Mouse (Mus musculus): ENCODE data around the gene Itga2b.
A peak's percentile ranks its signal among the peaks of the same experiment; 100 is the strongest.

Gene Itga2b

GRCm38 (mm10) chr11:102469648-102470357, at the start of gene Itga2b:
Gene Itga2b (minus strand): TSS chr11:102470122.
- peak; percentile 25 for DNase-seq (ENCODE audit: low read depth, low spot score)

DNA sequence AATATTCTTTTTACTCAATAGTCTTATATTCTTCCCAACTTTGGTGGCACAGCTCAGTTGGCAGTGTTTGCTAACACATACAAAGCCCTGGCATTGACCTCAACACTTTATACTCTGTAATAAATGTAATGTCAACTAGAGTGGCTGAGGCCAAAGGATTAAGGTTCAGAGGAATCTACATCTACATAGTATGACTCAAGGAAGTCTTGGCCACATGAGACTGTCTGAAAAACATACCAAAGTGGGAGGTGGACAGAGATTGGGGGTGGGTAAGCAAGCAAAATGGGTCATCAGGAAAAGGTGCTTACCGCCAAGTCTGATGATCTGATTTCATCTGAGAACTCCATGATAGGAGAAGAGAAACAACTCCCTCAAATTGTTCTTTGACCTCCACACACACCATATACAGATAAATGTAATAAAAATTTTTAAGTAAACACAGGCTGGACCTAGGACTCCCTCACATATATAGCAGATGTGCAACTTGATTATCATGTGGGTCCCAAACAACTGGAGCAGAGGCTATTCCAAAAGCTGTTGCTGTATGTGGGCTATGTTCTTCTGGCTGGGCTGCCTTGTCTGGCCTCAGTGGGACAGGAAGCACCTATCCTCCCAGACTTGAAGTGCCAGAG, 45.0 kb upstream of the Itga2b start:
- DNase-seq (ENCODE audit: low read depth, low spot score) = no peak

- DNase-seq (ENCODE audit: low read depth, low spot score) = no peak
These were observed 40.3 kb upstream of the Itga2b start for GRCm38 (mm10) chr11:102510226-102510625.

DNA sequence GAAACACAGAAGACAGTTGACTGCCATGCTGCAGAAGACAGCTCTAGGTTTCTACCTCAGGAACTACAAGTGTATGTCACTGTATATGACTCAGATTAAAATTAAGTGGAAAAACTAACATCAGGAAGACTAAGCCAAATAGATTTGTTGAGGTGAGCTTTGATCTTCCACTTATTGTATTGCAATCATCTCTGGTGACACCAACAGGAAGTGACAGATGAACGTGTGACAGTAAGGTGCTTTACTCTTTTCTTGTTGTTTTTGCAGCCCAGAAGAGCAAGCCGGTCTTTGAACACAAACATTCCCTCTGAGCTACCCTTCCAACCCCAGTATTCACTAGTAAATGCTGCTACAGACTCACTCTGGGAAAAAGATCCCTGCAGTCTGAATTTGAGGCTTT, 26.8 kb upstream of the Itga2b start:
- no peak for DNase-seq (ENCODE audit: low read depth, low spot score)

GRCm38 (mm10) chr11:102496206-102496605, 26.3 kb upstream of the Itga2b start:
- DNase-seq (ENCODE audit: low read depth, low spot score) = no peak

- no peak for DNase-seq (ENCODE audit: low read depth, low spot score)
These were observed 25.8 kb upstream of the Itga2b start for GRCm38 (mm10) chr11:102495742-102496141.

- DNase-seq (ENCODE audit: low read depth, low spot score) = no peak
These were observed 25.2 kb upstream of the Itga2b start for GRCm38 (mm10) chr11:102495114-102495513.

DNA sequence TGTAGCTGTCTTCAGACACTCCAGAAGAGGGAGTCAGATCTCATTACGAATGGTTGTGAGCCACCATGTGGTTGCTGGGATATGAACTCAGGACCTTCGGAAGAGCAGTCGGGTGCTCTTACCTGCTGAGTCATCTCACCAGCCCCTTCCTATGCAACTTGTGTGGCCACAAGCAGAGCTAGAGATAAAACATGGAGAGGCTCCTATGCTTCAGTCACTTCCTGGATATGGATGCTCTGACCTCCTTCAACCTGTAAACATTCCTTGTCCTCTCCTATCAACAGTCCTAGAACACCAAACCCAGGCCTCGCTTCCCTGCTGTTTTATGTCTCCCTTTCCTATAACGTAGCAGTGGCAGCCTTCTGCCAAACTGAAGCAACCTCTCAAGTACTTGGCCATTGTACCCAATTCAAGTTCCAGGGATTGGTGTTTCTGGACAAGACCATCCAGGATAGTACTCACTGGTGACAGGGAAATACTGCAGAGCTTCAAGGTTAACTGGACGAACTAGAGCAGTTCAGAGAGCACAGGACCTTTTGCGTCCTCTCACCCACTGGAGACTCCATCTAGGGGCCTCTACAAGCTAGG, 24.2 kb upstream of the Itga2b start:
- DNase-seq (ENCODE audit: low read depth, low spot score) = no peak

- no peak for DNase-seq (ENCODE audit: low read depth, low spot score)
These were observed 23.3 kb upstream of the Itga2b start for GRCm38 (mm10) chr11:102493241-102493640.

- no peak for DNase-seq (ENCODE audit: low read depth, low spot score)
These were observed 18.0 kb upstream of the Itga2b start for GRCm38 (mm10) chr11:102487901-102488300.

DNA sequence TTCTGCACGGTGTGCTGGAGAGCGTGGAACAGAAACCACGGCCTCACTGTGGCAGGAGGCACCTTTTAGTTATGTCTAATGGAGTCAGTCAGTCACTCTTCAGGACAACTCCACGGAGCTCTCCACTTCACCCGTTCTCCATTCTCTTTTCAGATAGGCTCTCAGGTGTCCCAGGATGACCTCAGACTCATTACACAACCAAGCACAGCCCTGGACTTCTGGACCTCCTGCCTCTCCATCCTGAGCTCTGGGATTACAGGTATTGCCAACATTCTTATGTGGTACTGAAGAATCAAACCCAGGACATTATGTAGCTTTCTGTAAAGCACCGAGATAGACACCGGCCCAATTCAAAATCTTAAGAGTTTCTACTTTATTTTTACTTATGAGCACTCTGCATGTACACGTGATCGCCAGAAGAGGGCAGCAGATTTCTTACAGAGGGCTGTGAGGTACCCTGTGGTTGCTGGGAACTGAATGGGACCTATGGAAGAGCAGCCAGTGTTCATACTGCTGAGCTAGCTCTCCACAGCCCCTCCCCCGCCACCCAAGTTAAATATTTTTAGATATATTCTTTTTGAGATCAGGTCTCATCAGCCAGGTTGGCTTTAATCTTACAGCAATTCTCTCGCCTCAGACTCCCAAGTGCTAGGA, 16.9 kb upstream of the Itga2b start:
- DNase-seq (ENCODE audit: low read depth, low spot score) = peak; percentile 49

DNA sequence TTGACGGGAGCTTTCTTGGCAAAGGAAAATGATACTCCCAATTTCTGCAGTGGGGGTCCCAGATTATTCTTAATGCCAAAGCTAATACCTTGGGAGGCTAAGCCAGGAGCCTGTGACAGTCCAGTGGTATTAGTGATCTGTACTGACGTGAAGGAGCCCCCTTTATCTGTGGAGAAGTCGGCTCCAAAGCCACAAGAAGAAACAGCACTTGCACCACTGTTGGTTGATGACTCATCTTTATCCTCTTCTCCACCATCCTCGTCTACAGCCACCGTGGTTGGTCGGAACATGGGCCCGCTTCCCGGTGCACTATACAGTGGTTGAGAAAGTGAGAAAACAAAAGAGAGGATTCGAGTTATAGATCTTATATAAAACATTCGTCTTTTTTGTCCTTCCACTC, 11.9 kb upstream of the Itga2b start:
- no peak for DNase-seq (ENCODE audit: low read depth, low spot score)

GRCm38 (mm10) chr11:102480897-102481296, 11.0 kb upstream of the Itga2b start:
- DNase-seq (ENCODE audit: low read depth, low spot score) = no peak

GRCm38 (mm10) chr11:102480111-102480510, 10.2 kb upstream of the Itga2b start:
- DNase-seq (ENCODE audit: low read depth, low spot score) = no peak

- no peak for DNase-seq (ENCODE audit: low read depth, low spot score)
These were observed 9.7 kb upstream of the Itga2b start for GRCm38 (mm10) chr11:102479581-102479980.

GRCm38 (mm10) chr11:102478671-102479070, 8.7 kb upstream of the Itga2b start:
- DNase-seq (ENCODE audit: low read depth, low spot score) = no peak

DNA sequence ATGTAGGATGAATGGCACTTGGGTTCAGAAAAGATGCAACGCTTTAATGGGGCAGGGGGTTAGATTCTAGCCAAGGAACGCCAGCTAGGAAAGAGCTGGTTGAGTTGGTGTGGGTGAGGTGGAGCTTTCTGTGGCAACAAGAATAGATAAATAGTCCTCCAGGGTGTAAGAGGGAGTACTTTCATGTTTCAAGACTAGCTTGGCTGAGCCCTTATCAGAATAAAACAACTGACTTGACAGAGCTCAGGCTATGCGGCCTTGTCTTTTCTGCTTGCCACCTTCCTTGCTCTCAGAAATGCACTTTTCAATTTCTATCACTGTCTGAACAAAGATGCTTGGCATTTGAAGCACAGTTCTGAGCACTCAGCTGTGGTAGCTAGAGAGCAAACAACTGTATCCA, 5.1 kb upstream of the Itga2b start:
- DNase-seq (ENCODE audit: low read depth, low spot score) = no peak

DNA sequence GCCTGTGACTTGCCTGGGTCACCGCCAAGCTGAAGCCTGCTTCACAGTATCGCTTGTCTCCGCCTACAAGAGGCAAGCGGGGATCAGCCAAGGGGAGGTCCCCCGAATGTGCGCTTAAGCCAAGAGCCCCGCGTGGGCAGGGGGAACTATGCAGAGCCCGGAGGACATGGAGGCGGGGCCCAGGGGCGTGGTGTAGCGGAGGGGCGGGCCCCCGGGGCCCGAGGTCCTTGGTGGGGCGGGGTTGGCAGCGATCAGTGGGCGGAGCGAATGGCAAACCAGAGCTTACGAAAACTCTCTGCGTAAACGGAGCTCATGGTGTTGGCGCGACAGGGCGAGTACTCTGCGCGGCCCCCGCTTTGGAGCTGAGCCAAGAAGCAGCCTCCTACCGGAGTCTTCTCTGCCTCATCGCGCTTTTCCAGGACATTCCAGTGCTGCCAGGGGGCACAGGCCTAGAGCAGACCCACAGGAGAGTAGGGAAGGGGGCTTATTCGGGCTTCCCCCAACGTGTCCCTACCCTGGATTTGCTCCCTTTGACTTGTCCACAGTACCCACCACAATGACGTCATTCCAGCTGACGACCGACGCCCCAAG, 2.8 kb downstream of the Itga2b start:
- DNase-seq (ENCODE audit: low read depth, low spot score) = peak; percentile 73

DNA sequence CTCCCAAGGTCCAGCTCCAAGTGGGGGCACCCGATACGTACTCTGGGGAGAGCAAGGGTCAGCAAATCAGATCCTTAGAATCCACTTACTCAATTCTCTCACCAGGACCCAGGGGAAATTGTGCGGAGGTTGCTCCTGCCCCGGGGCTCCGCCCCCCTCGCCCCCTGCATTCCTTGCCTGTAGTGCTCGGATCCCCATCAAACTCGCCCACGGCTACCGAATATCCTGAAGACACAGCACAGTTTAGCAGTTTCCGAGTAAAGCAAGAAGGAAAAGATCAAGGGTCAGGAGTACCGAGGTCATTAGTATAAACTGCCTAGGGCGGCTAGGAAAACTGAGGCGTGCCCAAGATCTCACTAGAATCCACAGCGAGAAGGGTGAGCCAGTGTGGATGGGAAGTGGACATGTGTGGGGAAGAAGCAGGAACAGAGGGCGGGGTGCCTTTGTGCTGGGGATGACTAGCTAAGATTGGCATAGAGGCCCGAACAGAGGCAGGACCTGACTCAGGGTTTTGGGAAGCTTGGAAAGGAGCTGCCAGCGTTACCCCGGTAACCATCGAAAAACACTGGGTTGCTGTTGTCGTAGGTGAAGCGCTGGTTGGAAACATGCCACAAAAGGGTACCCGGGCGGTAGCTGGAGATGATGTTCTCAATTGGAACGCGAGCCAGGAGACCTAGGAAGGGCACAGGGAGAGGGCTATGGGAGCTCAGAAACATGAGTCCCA, 4.0 kb downstream of the Itga2b start:
- no peak for DNase-seq (ENCODE audit: low read depth, low spot score)

DNA sequence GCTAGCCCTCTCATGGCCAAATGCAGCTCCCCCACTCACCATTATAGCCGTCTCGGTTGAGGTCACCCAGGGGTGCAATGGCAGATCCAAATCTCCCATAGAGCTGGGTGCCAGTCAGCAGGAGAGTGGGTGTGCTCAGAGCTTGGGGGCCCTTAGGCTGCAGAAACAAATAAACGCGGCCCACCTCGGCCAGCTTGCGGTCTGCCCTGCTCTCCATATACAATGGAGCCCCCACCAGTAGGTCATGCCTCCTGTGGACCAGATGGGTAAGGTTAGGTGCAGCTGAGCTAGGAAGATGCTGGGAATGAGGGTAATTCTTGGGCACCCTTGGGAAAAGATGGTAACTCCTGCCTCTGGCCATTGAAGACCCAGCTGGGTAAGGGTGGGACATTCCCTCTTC, 5.0 kb downstream of the Itga2b start:
- DNase-seq (ENCODE audit: low read depth, low spot score) = no peak

- DNase-seq (ENCODE audit: low read depth, low spot score) = no peak
These were observed 8.2 kb downstream of the Itga2b start for GRCm38 (mm10) chr11:102461764-102462163.
